In the genomic region with DNA sequence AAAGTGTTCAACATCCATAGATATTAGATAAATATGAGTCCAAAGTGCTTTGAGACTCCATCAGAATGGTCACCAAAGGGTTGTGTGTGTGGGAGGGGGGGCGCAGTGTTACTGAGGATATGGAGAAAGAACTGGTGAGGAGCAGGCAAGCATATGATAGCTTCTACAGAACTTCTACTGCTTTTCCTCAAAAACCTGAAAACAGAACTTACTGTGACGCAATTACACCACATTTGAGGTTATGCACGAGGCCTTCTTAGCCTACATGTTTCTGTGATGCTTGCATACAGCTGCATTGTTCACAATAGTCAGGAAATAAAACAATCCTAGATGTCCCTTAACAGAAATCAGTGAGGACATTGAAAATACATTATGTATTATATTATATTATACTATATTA, we compare ENCODE assay signal across 32 mouse cellular contexts.
"Had no signal": no experiment of that assay in that cellular context is flagged by ENCODE, and none has a peak within 500 bp of the region (broad histone marks: within the 10 kb centered on the region; RNA-seq: fewer than 3 reads in every experiment).

No protein-coding gene starts in this region.

- H3K4me2 ChIP-seq: limb, embryonic 12.5 days; limb, embryonic 13.5 days; limb, embryonic 15.5 days; liver, embryonic 11.5 days; liver, embryonic 12.5 days; liver, embryonic 13.5 days; liver, embryonic 15.5 days; lung, embryonic 14.5 days; lung, embryonic 15.5 days; midbrain, embryonic 11.5 days; midbrain, embryonic 12.5 days; midbrain, embryonic 13.5 days; midbrain, embryonic 15.5 days; neural tube, embryonic 12.5 days; neural tube, embryonic 13.5 days had no signal

- H3K4me3 ChIP-seq: limb, embryonic 10.5 days; limb, embryonic 12.5 days; limb, embryonic 13.5 days; limb, embryonic 15.5 days; liver, embryonic 12.5 days; liver, embryonic 13.5 days; liver, embryonic 15.5 days; lung, embryonic 15.5 days; megakaryocyte, embryonic 14.5 days; midbrain, embryonic 10.5 days; midbrain, embryonic 12.5 days; midbrain, embryonic 13.5 days; midbrain, embryonic 15.5 days; myocyte; neural tube, embryonic 12.5 days; neural tube, embryonic 13.5 days had no signal

- H3K4me1 ChIP-seq: limb, embryonic 10.5 days; limb, embryonic 12.5 days; limb, embryonic 13.5 days; limb, embryonic 15.5 days; liver, embryonic 12.5 days; liver, embryonic 13.5 days; liver, embryonic 15.5 days; lung, embryonic 15.5 days; megakaryocyte, embryonic 14.5 days; midbrain, embryonic 12.5 days; midbrain, embryonic 15.5 days had no signal

- H3K9me3 ChIP-seq: limb, embryonic 10.5 days; limb, embryonic 12.5 days; limb, embryonic 13.5 days; limb, embryonic 15.5 days; liver, embryonic 12.5 days; liver, embryonic 13.5 days; liver, embryonic 15.5 days; lung, embryonic 15.5 days; megakaryocyte, embryonic 14.5 days; midbrain, embryonic 10.5 days; midbrain, embryonic 12.5 days; midbrain, embryonic 13.5 days; midbrain, embryonic 15.5 days; neural tube, embryonic 12.5 days; neural tube, embryonic 13.5 days had no signal

- H3K27ac ChIP-seq: limb, embryonic 10.5 days; limb, embryonic 12.5 days; limb, embryonic 13.5 days; limb, embryonic 15.5 days; liver, embryonic 12.5 days; liver, embryonic 13.5 days; liver, embryonic 14.5 days; liver, embryonic 15.5 days; lung, embryonic 15.5 days; macrophage; midbrain, embryonic 10.5 days; midbrain, embryonic 12.5 days; midbrain, embryonic 13.5 days; midbrain, embryonic 15.5 days; neural tube, embryonic 12.5 days; neural tube, embryonic 13.5 days had no signal

- DNase-seq: left cerebral cortex, postnatal 4 days; liver; liver, embryonic 13.5 days; liver, postnatal 0 days; lung, adult 18-20 months; lung, adult 2 months; lung, embryonic 14.5 days; lung, postnatal 10 days; lung, postnatal 14 days; lung, postnatal 36 days; midbrain, embryonic 14.5 days had no signal

- H3K9ac ChIP-seq: limb, embryonic 12.5 days; limb, embryonic 13.5 days; limb, embryonic 15.5 days; liver, embryonic 12.5 days; liver, embryonic 13.5 days; liver, embryonic 14.5 days; liver, embryonic 15.5 days; liver, postnatal 0 days; lung, embryonic 14.5 days; lung, embryonic 15.5 days; midbrain, embryonic 12.5 days; midbrain, embryonic 13.5 days; midbrain, embryonic 15.5 days; neural tube, embryonic 12.5 days; neural tube, embryonic 13.5 days had no signal

- ATAC-seq: liver, embryonic 12.5 days; liver, postnatal 0 days; lung, postnatal 0 days; midbrain, embryonic 13.5 days; midbrain, embryonic 15.5 days; midbrain, embryonic 16.5 days had no signal

- H3K36me3 ChIP-seq: limb, embryonic 10.5 days; limb, embryonic 12.5 days; limb, embryonic 13.5 days; limb, embryonic 15.5 days; liver, embryonic 12.5 days; liver, embryonic 13.5 days; liver, embryonic 15.5 days; lung, embryonic 15.5 days; midbrain, embryonic 10.5 days; midbrain, embryonic 12.5 days; midbrain, embryonic 13.5 days; midbrain, embryonic 15.5 days; neural tube, embryonic 12.5 days; neural tube, embryonic 13.5 days had no signal

- H3K27me3 ChIP-seq: limb, embryonic 12.5 days; limb, embryonic 13.5 days; limb, embryonic 15.5 days; liver, embryonic 12.5 days; liver, embryonic 13.5 days; liver, embryonic 15.5 days; lung, embryonic 15.5 days; megakaryocyte, embryonic 14.5 days; midbrain, embryonic 12.5 days; midbrain, embryonic 13.5 days; midbrain, embryonic 15.5 days; neural tube, embryonic 12.5 days; neural tube, embryonic 13.5 days had no signal
